Mouse (Mus musculus): ENCODE data around the gene Grm8. TPM values are rescaled to one million over a fixed set of nuclear protein-coding genes. Genes with fewer than 3 reads are reported as not detected.

Gene Grm8
- polyA plus RNA-seq, 1 experiment from 2014 or later = 2.0 TPM

- no peaks in the 10 kb centered on the region for H3K9me3 ChIP-seq
- no peak overlapping the region for H3K4me3 ChIP-seq
- H3K9ac ChIP-seq = no peak overlapping the region
- no peaks in the 10 kb centered on the region for H3K4me1 ChIP-seq
- H3K36me3 ChIP-seq = no peaks in the 10 kb centered on the region
- WGBS = 72% methylated on average over 5 of the region's 5 CpGs
- H3K27ac ChIP-seq = no peak overlapping the region
- no peak for ATAC-seq (ENCODE audit: insufficient number of reproducible peaks, insufficient read depth, low FRiP score, low TSS enrichment)
- H3K4me2 ChIP-seq (replicated peaks) = no peak overlapping the region
- H3K27me3 ChIP-seq = no peaks in the 10 kb centered on the region
These were observed 674.0 kb downstream of the Grm8 start for GRCm38 (mm10) chr6:27460998-27461397.

- Histone ChIP-seq H3K9ac (no peak overlapping the region), H3K27ac (no peak overlapping the region), H3K27me3 (no peaks in the 10 kb centered on the region), H3K4me3 (no peak overlapping the region), H3K4me2 (replicated peaks) (no peak overlapping the region), H3K9me3 (no peaks in the 10 kb centered on the region), H3K36me3 (no peaks in the 10 kb centered on the region), H3K4me1 (no peaks in the 10 kb centered on the region)
- ATAC-seq (ENCODE audit: insufficient number of reproducible peaks, insufficient read depth, low FRiP score, low TSS enrichment) = no peak; the same call in 1 of the 2 replicates
- 69% methylated on average over 4 of the region's 4 CpGs for WGBS
These were observed 726.5 kb downstream of the Grm8 start for GRCm38 (mm10) chr6:27408473-27408872.

GRCm38 (mm10) chr6:27372416-27372815, 762.6 kb downstream of the Grm8 start:
- no peak overlapping the region for H3K4me3 ChIP-seq
- no peak for ATAC-seq (ENCODE audit: insufficient number of reproducible peaks, insufficient read depth, low FRiP score, low TSS enrichment)
- H3K27me3 ChIP-seq = no peaks in the 10 kb centered on the region
- H3K27ac ChIP-seq = no peak overlapping the region
- H3K9me3 ChIP-seq = no peaks in the 10 kb centered on the region
- H3K4me1 ChIP-seq = no peaks in the 10 kb centered on the region
- H3K9ac ChIP-seq = no peak overlapping the region
- no peaks in the 10 kb centered on the region for H3K36me3 ChIP-seq
- H3K4me2 ChIP-seq (replicated peaks) = no peak overlapping the region

GRCm38 (mm10) chr6:27371095-27371494, 763.9 kb downstream of the Grm8 start:
- H3K9ac ChIP-seq = no peak overlapping the region
- H3K27ac ChIP-seq = no peak overlapping the region
- no peaks in the 10 kb centered on the region for H3K27me3 ChIP-seq
- no peaks in the 10 kb centered on the region for H3K4me1 ChIP-seq
- no peak overlapping the region for H3K4me2 ChIP-seq (replicated peaks)
- H3K9me3 ChIP-seq = no peaks in the 10 kb centered on the region
- no peak for ATAC-seq (ENCODE audit: insufficient number of reproducible peaks, insufficient read depth, low FRiP score, low TSS enrichment)
- H3K4me3 ChIP-seq = no peak overlapping the region
- 69% methylated on average over 2 of the region's 2 CpGs for WGBS
- no peaks in the 10 kb centered on the region for H3K36me3 ChIP-seq

GRCm38 (mm10) chr6:27363775-27364174, 771.2 kb downstream of the Grm8 start:
- ATAC-seq (ENCODE audit: insufficient number of reproducible peaks, insufficient read depth, low FRiP score, low TSS enrichment) = no peak
- Histone ChIP-seq H3K4me1 (no peaks in the 10 kb centered on the region), H3K4me3 (no peak overlapping the region), H3K36me3 (no peaks in the 10 kb centered on the region), H3K9ac (no peak overlapping the region), H3K4me2 (replicated peaks) (no peak overlapping the region), H3K9me3 (no peaks in the 10 kb centered on the region), H3K27me3 (no peaks in the 10 kb centered on the region), H3K27ac (no peak overlapping the region)
- WGBS = 74% methylated on average over 8 of the region's 8 CpGs

- no peak for ATAC-seq (ENCODE audit: insufficient number of reproducible peaks, insufficient read depth, low FRiP score, low TSS enrichment)
- no peaks in the 10 kb centered on the region for H3K27me3 ChIP-seq
These were observed 774.5 kb downstream of the Grm8 start for GRCm38 (mm10) chr6:27360440-27360839.

GRCm38 (mm10) chr6:27351147-27351546, 783.8 kb downstream of the Grm8 start:
- no peaks in the 10 kb centered on the region for H3K4me1 ChIP-seq
- no peak overlapping the region for H3K4me3 ChIP-seq
- no peak overlapping the region for H3K4me2 ChIP-seq (replicated peaks)
- no peak overlapping the region for H3K9ac ChIP-seq
- H3K27me3 ChIP-seq = no peaks in the 10 kb centered on the region
- H3K36me3 ChIP-seq = no peaks in the 10 kb centered on the region
- H3K9me3 ChIP-seq = no peaks in the 10 kb centered on the region
- no peak overlapping the region for H3K27ac ChIP-seq
- WGBS = 90% methylated on average over 4 of the region's 4 CpGs
- no peak for ATAC-seq (ENCODE audit: insufficient number of reproducible peaks, insufficient read depth, low FRiP score, low TSS enrichment)

More at GRCm38 (mm10) chr6:27360440-27360839, 774.5 kb downstream of the Grm8 start:
- Histone ChIP-seq H3K9me3 (no peaks in the 10 kb centered on the region), H3K27ac (no peak overlapping the region), H3K4me3 (no peak overlapping the region), H3K36me3 (no peaks in the 10 kb centered on the region), H3K4me2 (replicated peaks) (no peak overlapping the region), H3K4me1 (no peaks in the 10 kb centered on the region), H3K9ac (no peak overlapping the region)

- Histone ChIP-seq H3K4me2 (replicated peaks) (no peak overlapping the region), H3K4me1 (no peaks in the 10 kb centered on the region), H3K9ac (no peak overlapping the region), H3K9me3 (no peaks in the 10 kb centered on the region), H3K27me3 (no peaks in the 10 kb centered on the region), H3K36me3 (no peaks in the 10 kb centered on the region), H3K27ac (no peak overlapping the region), H3K4me3 (no peak overlapping the region)
- ATAC-seq (ENCODE audit: insufficient number of reproducible peaks, insufficient read depth, low FRiP score, low TSS enrichment) = no peak
- WGBS = 71% methylated on average over 2 of the region's 2 CpGs
These were observed 786.7 kb downstream of the Grm8 start for GRCm38 (mm10) chr6:27348272-27348671.

- 71% methylated on average over 1 of the region's 1 CpGs for WGBS
- H3K4me3 ChIP-seq = no peak overlapping the region
- no peak overlapping the region for H3K4me2 ChIP-seq (replicated peaks)
- no peak overlapping the region for H3K27ac ChIP-seq
- no peaks in the 10 kb centered on the region for H3K9me3 ChIP-seq
- no peaks in the 10 kb centered on the region for H3K27me3 ChIP-seq
- no peak for ATAC-seq (ENCODE audit: insufficient number of reproducible peaks, insufficient read depth, low FRiP score, low TSS enrichment)
- H3K36me3 ChIP-seq = no peaks in the 10 kb centered on the region
- H3K4me1 ChIP-seq = no peaks in the 10 kb centered on the region
- H3K9ac ChIP-seq = no peak overlapping the region
These were observed 788.7 kb downstream of the Grm8 start for GRCm38 (mm10) chr6:27346311-27346710.

- no peaks in the 10 kb centered on the region for H3K4me1 ChIP-seq
- no peak for ATAC-seq (ENCODE audit: insufficient number of reproducible peaks, insufficient read depth, low FRiP score, low TSS enrichment)
- no peaks in the 10 kb centered on the region for H3K27me3 ChIP-seq
- no peak overlapping the region for H3K9ac ChIP-seq
- 86% methylated on average over 4 of the region's 4 CpGs for WGBS
- no peaks in the 10 kb centered on the region for H3K9me3 ChIP-seq
- H3K36me3 ChIP-seq = no peaks in the 10 kb centered on the region
- H3K4me3 ChIP-seq = no peak overlapping the region
- H3K4me2 ChIP-seq (replicated peaks) = no peak overlapping the region
- H3K27ac ChIP-seq = no peak overlapping the region
These were observed 794.8 kb downstream of the Grm8 start for GRCm38 (mm10) chr6:27340131-27340530.

- no peak overlapping the region for H3K9ac ChIP-seq
- H3K36me3 ChIP-seq = no peaks in the 10 kb centered on the region
- H3K27me3 ChIP-seq = no peaks in the 10 kb centered on the region
- no peak overlapping the region for H3K4me2 ChIP-seq (replicated peaks)
- no peaks in the 10 kb centered on the region for H3K9me3 ChIP-seq
- H3K4me1 ChIP-seq = no peaks in the 10 kb centered on the region
- WGBS = 71% methylated on average over 1 of the region's 1 CpGs
- no peak for ATAC-seq (ENCODE audit: insufficient number of reproducible peaks, insufficient read depth, low FRiP score, low TSS enrichment)
- H3K4me3 ChIP-seq = no peak overlapping the region
- no peak overlapping the region for H3K27ac ChIP-seq
These were observed 816.4 kb downstream of the Grm8 start for GRCm38 (mm10) chr6:27318575-27318974.

- no peak overlapping the region for H3K27ac ChIP-seq
- H3K27me3 ChIP-seq = no peaks in the 10 kb centered on the region
- H3K4me1 ChIP-seq = no peaks in the 10 kb centered on the region
- H3K4me3 ChIP-seq = no peak overlapping the region
- H3K9ac ChIP-seq = no peak overlapping the region
- no peak overlapping the region for H3K4me2 ChIP-seq (replicated peaks)
- H3K36me3 ChIP-seq = no peaks in the 10 kb centered on the region
- no peak for ATAC-seq (ENCODE audit: insufficient number of reproducible peaks, insufficient read depth, low FRiP score, low TSS enrichment)
- 59% methylated on average over 3 of the region's 3 CpGs for WGBS
- H3K9me3 ChIP-seq = no peaks in the 10 kb centered on the region
These were observed 817.6 kb downstream of the Grm8 start for GRCm38 (mm10) chr6:27317422-27317821.

- H3K27me3 ChIP-seq = no peaks in the 10 kb centered on the region
- no peak overlapping the region for H3K4me2 ChIP-seq (replicated peaks)
- no peaks in the 10 kb centered on the region for H3K9me3 ChIP-seq
- no peak overlapping the region for H3K4me3 ChIP-seq
- H3K27ac ChIP-seq = no peak overlapping the region
- 85% methylated on average over 1 of the region's 1 CpGs for WGBS
- H3K4me1 ChIP-seq = no peaks in the 10 kb centered on the region
- no peaks in the 10 kb centered on the region for H3K36me3 ChIP-seq
- no peak overlapping the region for H3K9ac ChIP-seq
- ATAC-seq (ENCODE audit: insufficient number of reproducible peaks, insufficient read depth, low FRiP score, low TSS enrichment) = no peak
These were observed 819.0 kb downstream of the Grm8 start for GRCm38 (mm10) chr6:27316018-27316417.
